Comparison of ENCODE assay signal across 7 mouse cellular contexts in the genomic region with DNA sequence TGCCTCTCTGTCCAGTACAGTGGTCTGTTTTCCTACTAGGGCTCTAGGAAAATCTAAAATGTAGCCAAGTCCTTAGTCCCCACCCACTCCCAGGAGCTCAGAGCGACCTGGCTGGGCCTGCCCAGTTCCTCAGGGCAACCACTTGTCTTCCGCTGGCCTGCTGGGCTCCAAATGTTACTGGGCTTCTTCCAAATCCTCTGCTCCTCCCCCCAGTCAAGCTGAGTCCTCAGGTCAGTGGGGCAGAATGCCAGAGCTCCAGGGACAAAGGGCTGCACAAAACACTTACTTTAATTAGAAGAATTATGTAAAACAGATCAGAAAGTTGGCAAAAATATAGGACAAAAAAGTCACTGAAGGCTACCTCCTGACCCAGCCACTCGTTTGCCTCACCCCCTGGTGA. TPM values are rescaled to one million over a fixed set of nuclear protein-coding genes. Genes with fewer than 3 reads are reported as not detected.
DNase-seq lines count a peak whose midpoint lies in the region; ATAC-seq and TF ChIP-seq lines count a peak whose summit lies in the region.

No protein-coding gene starts in this region.

- ATAC-seq in forebrain, postnatal 0 days: peak; percentile 32
- peak; percentile 35; the same call in 1 of the 2 replicates for ATAC-seq in midbrain, postnatal 0 days (ENCODE audit: low FRiP score)
- no peak for ATAC-seq in megakaryocyte-erythroid progenitor cell, adult 5-6 weeks (replicated peaks; ENCODE audit: low FRiP score, low TSS enrichment, poor library complexity, severe bottlenecking)

- no peak overlapping the region for H3K27ac ChIP-seq in forebrain, postnatal 0 days (ENCODE audit: low read depth, low read length)
- H3K27ac ChIP-seq in midbrain, postnatal 0 days (ENCODE audit: low read depth, low read length): no peak overlapping the region

- no peak overlapping the region for H3K9ac ChIP-seq in forebrain, postnatal 0 days
- H3K9ac ChIP-seq in midbrain, postnatal 0 days (replicated peaks; ENCODE audit: low read length, poor library complexity, severe bottlenecking): no peak overlapping the region

- peaks cover 18% of the 10 kb centered on the region for H3K4me1 ChIP-seq in forebrain, postnatal 0 days (ENCODE audit: insufficient read depth)
- H3K4me1 ChIP-seq in midbrain, postnatal 0 days (ENCODE audit: insufficient read depth, low read length): peaks cover 22% of the 10 kb centered on the region

- H3K27me3 ChIP-seq in forebrain, postnatal 0 days (ENCODE audit: insufficient read depth, low read length): no peaks in the 10 kb centered on the region
- H3K27me3 ChIP-seq in midbrain, postnatal 0 days (ENCODE audit: insufficient read depth, low read length): no peaks in the 10 kb centered on the region

- H3K9me3 ChIP-seq in forebrain, postnatal 0 days (ENCODE audit: low read length): no peaks in the 10 kb centered on the region
- no peaks in the 10 kb centered on the region for H3K9me3 ChIP-seq in midbrain, postnatal 0 days (ENCODE audit: low read length)

- 20% methylated on average over 3 of the region's 3 CpGs for WGBS in forebrain, postnatal 0 days
- 23% methylated on average over 3 of the region's 3 CpGs for WGBS in midbrain, postnatal 0 days

- peak; percentile 90 for DNase-seq in adrenal gland, adult 2 months
- peak; percentile 96 to 97 for DNase-seq in cerebellum, adult 18-20 months
- no peak for DNase-seq in forebrain, postnatal 0 days
- DNase-seq in heart, postnatal 36 days: peak; percentile 81 to 83
- peak; percentile 53 to 85 for DNase-seq in left cerebral cortex, postnatal 10 days (ENCODE audit: extremely low spot score in 1 of 2, low spot score in 2 of 2)
- peak; percentile 90 for DNase-seq in midbrain, postnatal 0 days (ENCODE audit: low spot score)

- no peak overlapping the region for H3K4me3 ChIP-seq in forebrain, postnatal 0 days (ENCODE audit: low read depth, low read length)
- H3K4me3 ChIP-seq in midbrain, postnatal 0 days (ENCODE audit: low read depth, low read length): no peak overlapping the region

- intact Hi-C loops in heart, postnatal 36 days (cut with DNase I): no loop called here
- intact Hi-C loops in left cerebral cortex, postnatal 10 days (cut with DNase I): no loop called here

- no peak overlapping the region for H3K4me2 ChIP-seq in forebrain, postnatal 0 days (ENCODE audit: low read depth)
- H3K4me2 ChIP-seq in midbrain, postnatal 0 days (ENCODE audit: low read depth, low read length, poor library complexity, severe bottlenecking): no peak overlapping the region

- TF ChIP-seq CTCF in forebrain, postnatal 0 days (IDR thresholded peaks at IDR 0.05; ENCODE audit: low read depth): no peak
- no peak for TF ChIP-seq CTCF in midbrain, postnatal 0 days (IDR thresholded peaks at IDR 0.05)

- H3K36me3 ChIP-seq in forebrain, postnatal 0 days (ENCODE audit: insufficient read depth): no peaks in the 10 kb centered on the region
- no peaks in the 10 kb centered on the region for H3K36me3 ChIP-seq in midbrain, postnatal 0 days (ENCODE audit: insufficient read depth, low read length)

RNA-seq across cellular contexts. Expression of a gene that starts 56.1 kb away (rescaled TPM):
- 10 to 100 TPM; 24.2 to 26.0 TPM for total RNA-seq in adrenal gland, adult 2 months (2021)
- polyA plus RNA-seq in adrenal gland, adult 2 months (2012; rRNA removed): 31.7 and 33.5 TPM in 2 replicates
- total RNA-seq in forebrain, postnatal 0 days (2014; rRNA removed): 27.7 and 46.9 TPM in 2 replicates
- 47.1 and 76.7 TPM in 2 replicates for polyA plus RNA-seq in forebrain, postnatal 0 days (2015; fragmentation: Nextera tagmentation; extraction: Ambion mirVana)
- 10 to 100 TPM; 18.7 to 24.7 TPM for total RNA-seq in heart, postnatal 36 days (2021)
- total RNA-seq in left cerebral cortex, postnatal 10 days (2021): 10 to 100 TPM; 54.8 to 66.9 TPM
- 75.0 and 94.0 TPM in 2 replicates for total RNA-seq in midbrain, postnatal 0 days (2014; rRNA removed)
- 139 and 149 TPM in 2 replicates for polyA plus RNA-seq in midbrain, postnatal 0 days (2015; fragmentation: Nextera tagmentation; extraction: Ambion mirVana)
- 4.3 and 13.0 TPM in 2 replicates for total RNA-seq in megakaryocyte-erythroid progenitor cell, adult 5-6 weeks (2014; fragmentation: Nextera tagmentation)
- total RNA-seq in megakaryocyte-erythroid progenitor cell, adult 5-6 weeks (2017): 3.0 and 6.8 TPM in 2 replicates
